Mouse (Mus musculus) frontal cortex, postnatal 14 days (tissue): ENCODE results near the gene Pde1c.

Source experiments
- DNase-seq, 2 experiments: peaks; one replicate each; pipeline ENCODE4 v3.0.0; 2022; ENCODE audit warnings: low spot score in 2 of 2

Gene Pde1c

GRCm38 (mm10) chr6:56076378-56076805 lies 492.5 kb downstream of the Pde1c start:
- DNase-seq = no peak

- DNase-seq = no peak
Measured at GRCm38 (mm10) chr6:56068516-56068915, 500.4 kb downstream of the Pde1c start.

GRCm38 (mm10) chr6:56066632-56067282 lies 502.1 kb downstream of the Pde1c start:
- DNase-seq = peak in 1 of 2 experiments; percentile 20

- DNase-seq = no peak
Measured at GRCm38 (mm10) chr6:56063736-56064135, 505.2 kb downstream of the Pde1c start.

- no peak for DNase-seq
Measured at GRCm38 (mm10) chr6:56049104-56049503, 519.8 kb downstream of the Pde1c start.

- DNase-seq = no peak
Measured at GRCm38 (mm10) chr6:56048580-56048979, 520.3 kb downstream of the Pde1c start.

GRCm38 (mm10) chr6:56044716-56045115 lies 524.2 kb downstream of the Pde1c start:
- DNase-seq = no peak

GRCm38 (mm10) chr6:56044270-56044669 lies 524.6 kb downstream of the Pde1c start:
- DNase-seq = no peak

GRCm38 (mm10) chr6:56039476-56040055 lies 529.3 kb downstream of the Pde1c start:
- DNase-seq = no peak

- DNase-seq = no peak
Measured at GRCm38 (mm10) chr6:56035054-56035453, 533.8 kb downstream of the Pde1c start.

- no peak for DNase-seq
Measured at GRCm38 (mm10) chr6:56032231-56032630, 536.7 kb downstream of the Pde1c start.

GRCm38 (mm10) chr6:56029986-56030385 lies 538.9 kb downstream of the Pde1c start:
- DNase-seq = no peak

GRCm38 (mm10) chr6:56027966-56028365 lies 540.9 kb downstream of the Pde1c start:
- no peak for DNase-seq

GRCm38 (mm10) chr6:56027318-56027717 lies 541.6 kb downstream of the Pde1c start:
- DNase-seq = no peak

- DNase-seq = no peak
Measured at GRCm38 (mm10) chr6:56025533-56025932, 543.4 kb downstream of the Pde1c start.
